Mouse (Mus musculus) lung, adult 2 months (tissue): ENCODE data around the gene Rmnd5b. TPM values are rescaled to one million over a fixed set of nuclear protein-coding genes. Genes with fewer than 3 reads are reported as not detected.

Source experiments
- DNase-seq: peaks from one replicate; pipeline ENCODE4 v3.0.0; 2022
- H3K4me1 ChIP-seq: fragments of 200-500 bp; 2 replicates; pipeline ENCODE4 v1.6.1; 2011; ENCODE audit warnings: low read length; ENCODE audit not compliant: control insufficient read depth, insufficient read depth
- H3K4me3 ChIP-seq: fragments of 200-500 bp; replicated peaks from 2 replicates; pipeline ENCODE3; 2011; ENCODE audit warnings: low read depth, mild to moderate bottlenecking, control low read depth, low read length; ENCODE audit errors: extremely low read depth
- CTCF ChIP-seq: fragments of 200-500 bp; IDR thresholded peaks from 2 replicates; pipeline ENCODE4 v1.5.1; 2011; ENCODE audit warnings: mild to moderate bottlenecking, low read length, control low read depth; ENCODE audit not compliant: insufficient read depth
- POLR2A ChIP-seq: fragments of 200-500 bp; IDR thresholded peaks from 2 replicates; pipeline ENCODE4 v1.6.1; 2011; ENCODE audit warnings: low read depth, mild to moderate bottlenecking, control low read depth, low read length, borderline replicate concordance; ENCODE audit errors: extremely low read depth
- WGBS: fragments of 180-500 bp; shearing (Covaris S2); methylation state at CpG from one replicate; pipeline ENCODE4 v1.1.7; 2018; 5-methylcytosine and 5-hydroxymethylcytosine counted together
- polyA plus RNA-seq: library from polyadenylated mRNA; depleted of rRNA; stranded (reverse); fragments of >200 nt; gene quantifications from 2 replicates; pipeline ENCODE4 v1.2.3, GENCODE M21; 2012; rRNA removed

Rmnd5b gene
- polyA plus RNA-seq, 1 experiment = 65.8 TPM

DNA sequence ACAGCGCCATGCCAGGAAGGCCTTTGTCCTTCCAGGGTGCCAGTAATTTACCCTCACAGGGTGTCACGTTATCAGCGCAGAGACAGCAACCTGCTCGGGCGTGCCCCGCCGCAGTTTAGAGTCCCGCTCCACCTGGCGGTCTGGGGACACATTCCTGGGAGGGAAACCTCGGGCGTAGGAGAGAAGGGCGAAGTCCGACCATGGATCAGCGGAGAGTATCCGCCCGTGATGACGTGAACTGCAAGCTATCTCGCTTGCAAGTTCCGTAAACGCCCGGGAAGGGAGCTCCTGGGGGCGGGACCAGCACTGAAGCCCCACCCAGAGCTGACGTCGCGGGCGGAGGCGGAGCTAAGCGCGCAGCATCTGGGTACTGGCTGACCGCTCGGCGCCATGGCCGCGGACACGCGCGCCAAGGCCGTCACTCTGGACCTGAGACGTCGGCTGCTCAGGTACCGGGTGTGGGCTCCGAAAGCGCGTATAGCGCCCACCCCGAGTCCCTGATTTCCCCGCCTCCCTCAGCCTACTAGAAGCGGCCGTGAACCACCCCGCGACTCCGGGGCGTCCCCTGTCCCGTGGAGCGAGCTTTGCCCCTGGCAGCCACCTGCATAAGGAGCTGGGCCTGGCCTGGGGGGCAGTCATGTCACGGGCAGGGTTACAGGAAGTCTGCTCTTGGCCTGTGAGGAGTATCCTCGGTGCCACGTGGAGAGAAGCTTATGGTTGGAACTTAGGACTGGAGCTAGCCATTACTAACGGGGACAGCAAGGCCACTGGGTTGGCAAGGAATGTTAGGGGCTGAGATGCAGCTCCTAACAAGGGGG lies 51.1 kb downstream of the Rmnd5b start, which contains the start of gene Phykpl:
Gene Phykpl (plus strand): TSS at position 327 of the 818 bp plus-strand sequence.
- TF ChIP-seq POLR2A = peak; percentile 98
- TF ChIP-seq CTCF = no peak
- H3K4me3 ChIP-seq = peak within 1 kb of the TSS; percentile 92
- H3K4me1 ChIP-seq = peaks cover 11% of the 10 kb centered on the region
- DNase-seq = peak; percentile 99
- WGBS = under 1% methylated on average over 59 of the region's 59 CpGs

DNA sequence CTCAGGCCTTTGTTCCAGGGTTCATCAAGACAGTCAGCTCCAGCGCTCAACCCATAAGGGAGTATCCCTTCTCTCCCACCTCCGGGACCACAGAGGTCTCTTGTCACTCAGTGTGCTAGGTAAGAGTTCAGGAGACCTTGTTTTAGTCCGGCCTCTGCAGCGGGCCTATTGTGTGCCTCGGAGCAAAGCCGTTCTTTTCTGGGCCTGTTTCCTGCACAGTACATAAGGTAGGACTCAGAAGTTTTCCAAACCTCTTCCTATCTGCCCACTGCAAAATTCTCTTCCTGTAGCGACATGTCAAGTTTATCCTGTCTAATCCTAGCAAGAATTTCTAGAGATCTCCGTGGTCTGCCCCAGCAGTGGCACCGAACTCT lies 51.7 kb downstream of the Rmnd5b start:
- peaks cover 11% of the 10 kb centered on the region for H3K4me1 ChIP-seq
- no peak for DNase-seq
- WGBS = 6% methylated on average over 9 of the region's 9 CpGs
- peak overlapping the region; percentile 92 for H3K4me3 ChIP-seq
- no peak for TF ChIP-seq CTCF
- no peak for TF ChIP-seq POLR2A

DNA sequence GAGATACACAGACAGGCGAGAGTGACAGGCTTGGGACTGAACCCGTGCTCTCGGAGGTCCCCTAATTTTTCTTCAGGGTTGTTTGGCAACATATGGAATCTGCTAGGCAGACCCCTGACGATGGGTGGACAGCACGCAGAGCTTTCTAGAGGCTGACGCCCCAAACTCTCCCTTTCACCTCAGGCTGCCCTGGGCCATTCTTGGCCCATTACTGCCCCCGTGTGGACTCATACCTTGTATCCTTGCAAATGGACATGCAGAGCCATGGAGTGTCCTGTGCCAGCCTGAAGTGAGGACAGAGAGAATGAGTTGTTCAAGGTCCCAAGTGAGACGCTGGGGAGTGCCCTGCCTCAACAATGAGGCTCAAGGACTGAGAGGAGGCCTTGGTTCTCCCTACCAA lies 53.0 kb downstream of the Rmnd5b start:
- 32% methylated on average over 8 of the region's 8 CpGs for WGBS
- peak; percentile 75 for DNase-seq

DNA sequence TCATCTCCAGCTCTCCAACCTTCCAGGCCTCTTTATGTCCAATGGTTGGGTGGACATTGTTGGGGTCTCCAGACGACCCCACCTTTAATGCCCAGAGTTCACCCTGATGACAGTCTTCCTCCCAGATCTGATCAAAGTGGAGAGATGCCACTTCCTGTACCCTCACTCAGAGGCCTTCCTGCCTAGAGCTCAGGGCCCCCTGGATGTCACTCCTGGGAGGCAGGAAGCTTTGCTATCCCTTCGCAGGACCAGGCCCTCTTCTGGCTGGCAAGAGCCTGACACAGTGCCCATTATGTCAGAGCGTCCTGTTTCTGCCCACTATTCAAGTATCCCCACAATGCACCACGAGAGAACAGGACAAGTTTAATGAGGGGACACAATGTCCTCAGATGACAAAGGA lies 56.7 kb downstream of the Rmnd5b start:
- peaks cover 5% of the 10 kb centered on the region; the same call in 1 of the 2 replicates for H3K4me1 ChIP-seq
- no peak for TF ChIP-seq POLR2A
- TF ChIP-seq CTCF = no peak
- 58% methylated on average over 4 of the region's 4 CpGs for WGBS
- no peak overlapping the region for H3K4me3 ChIP-seq
- DNase-seq = no peak

More for the DNA sequence above, 53.0 kb downstream of the Rmnd5b start:
- H3K4me3 ChIP-seq = no peak overlapping the region
- peaks cover 11% of the 10 kb centered on the region for H3K4me1 ChIP-seq
- TF ChIP-seq CTCF = peak; percentile 68
- no peak for TF ChIP-seq POLR2A

DNA sequence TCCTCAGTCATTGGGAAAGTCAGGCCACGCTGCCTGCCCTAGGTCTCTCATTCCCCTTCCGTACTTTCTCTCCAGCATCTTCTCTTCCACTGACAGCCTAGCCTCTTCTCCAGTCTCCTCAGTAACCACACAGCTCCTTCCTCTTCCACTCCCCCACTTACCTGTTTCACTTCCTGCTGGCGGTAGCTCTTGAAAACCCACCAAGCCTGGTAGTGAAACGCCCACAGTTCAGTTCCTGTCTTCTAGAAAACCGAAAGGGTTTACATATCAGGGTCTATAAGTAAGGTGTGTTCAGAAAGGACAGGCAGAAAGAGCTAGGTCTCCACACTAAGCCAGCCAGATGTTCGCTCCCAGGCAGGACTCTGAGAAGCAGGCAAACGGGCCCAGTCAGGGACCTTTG lies 58.1 kb downstream of the Rmnd5b start:
- 66% methylated on average over 7 of the region's 7 CpGs for WGBS
- DNase-seq = no peak

DNA sequence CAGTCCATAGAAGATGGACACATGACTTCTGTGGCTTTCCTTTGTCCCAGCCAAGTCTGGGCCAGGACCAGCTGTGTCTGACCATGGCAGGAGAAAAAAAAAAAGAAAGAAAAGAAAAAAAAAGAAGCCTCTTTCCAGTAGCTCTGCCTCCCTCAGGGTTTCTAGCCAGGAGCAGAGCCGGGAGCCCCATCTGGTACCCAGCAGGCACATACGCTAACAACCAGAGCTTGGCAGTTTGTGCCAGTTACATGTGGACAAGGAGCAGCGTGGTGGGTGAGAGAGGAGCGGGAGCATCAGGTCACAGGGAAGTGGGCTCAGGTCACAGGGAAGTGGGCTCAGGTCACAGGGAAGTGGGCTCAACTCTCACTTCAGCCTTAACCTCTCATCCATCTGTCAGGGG lies 59.2 kb downstream of the Rmnd5b start:
- Histone ChIP-seq H3K4me3 (no peak overlapping the region), H3K4me1 (no peaks in the 10 kb centered on the region)
- TF ChIP-seq POLR2A (no peak), CTCF (no peak)
- 77% methylated on average over 4 of the region's 4 CpGs for WGBS
- DNase-seq = no peak

More for the DNA sequence above, 58.1 kb downstream of the Rmnd5b start:
- no peak for TF ChIP-seq POLR2A
- no peak for TF ChIP-seq CTCF
- H3K4me1 ChIP-seq = no peaks in the 10 kb centered on the region
- H3K4me3 ChIP-seq = no peak overlapping the region

Other genes with a start within 250 kb of the Rmnd5b start
- 19.8 and 25.4 TPM in 2 replicates for gene Phykpl, start 51.1 kb downstream of the Rmnd5b start, polyA plus RNA-seq
- 174 and 289 TPM in 2 replicates for gene Hnrnpab, start 29.0 kb downstream of the Rmnd5b start, polyA plus RNA-seq
- gene Nhp2, start 16.2 kb downstream of the Rmnd5b start, polyA plus RNA-seq = 22.6 and 33.3 TPM in 2 replicates
- gene N4bp3, start 14.9 kb upstream of the Rmnd5b start, polyA plus RNA-seq = 43.7 and 45.9 TPM in 2 replicates
- 9.1 and 13.2 TPM in 2 replicates for gene D930048N14Rik, start 15.1 kb upstream of the Rmnd5b start, polyA plus RNA-seq
- 6.9 and 8.3 TPM in 2 replicates for gene 0610009B22Rik, start 53.0 kb upstream of the Rmnd5b start, polyA plus RNA-seq
- gene Sec24a, start 127.7 kb upstream of the Rmnd5b start, polyA plus RNA-seq = 11.9 and 12.9 TPM in 2 replicates
- gene Sar1b, start 127.8 kb upstream of the Rmnd5b start, polyA plus RNA-seq = 13.1 and 24.9 TPM in 2 replicates
- gene Jade2, start 221.8 kb upstream of the Rmnd5b start, polyA plus RNA-seq = 23.6 and 33.3 TPM in 2 replicates